Mouse (Mus musculus): ENCODE data around the gene Slc10a7.

GRCm38 (mm10) chr8:78604426-78604825 lies 95.3 kb downstream of the Slc10a7 start:
- TF ChIP-seq CTCF (IDR thresholded peaks at IDR 0.05; ENCODE audit: borderline replicate concordance, insufficient read depth, low read length) (no peak), POLR2A (IDR thresholded peaks at IDR 0.05; ENCODE audit: low read depth, low read length) (no peak)

Measured in embryonic fibroblast, embryonic 13.5 days (primary cell).